Mouse (Mus musculus) brain, embryonic 14.5 days (tissue): ENCODE measurements at regions not wholly inside any gene's neighbourhood (a gene's known extent, or its start where the extent isn't known, plus 50 kb on each side); places are given as distances from the start of the nearest gene placed in this dataset.

Source experiments
- CTCF ChIP-seq: fragments of 200-500 bp; IDR thresholded peaks from 2 replicates; pipeline ENCODE4 v1.5.1; 2012; ENCODE audit warnings: inconsistent platforms, mild to moderate bottlenecking, moderate library complexity, borderline replicate concordance; ENCODE audit not compliant: insufficient read depth, insufficient read length; ENCODE audit errors: extremely low read depth
- POLR2A ChIP-seq: fragments of 200-500 bp; IDR thresholded peaks from 2 replicates; pipeline ENCODE4 v1.6.1; 2012; ENCODE audit warnings: mild to moderate bottlenecking, inconsistent platforms, borderline replicate concordance; ENCODE audit not compliant: poor library complexity, insufficient read depth, insufficient read length, severe bottlenecking; ENCODE audit errors: extremely low read depth

DNA sequence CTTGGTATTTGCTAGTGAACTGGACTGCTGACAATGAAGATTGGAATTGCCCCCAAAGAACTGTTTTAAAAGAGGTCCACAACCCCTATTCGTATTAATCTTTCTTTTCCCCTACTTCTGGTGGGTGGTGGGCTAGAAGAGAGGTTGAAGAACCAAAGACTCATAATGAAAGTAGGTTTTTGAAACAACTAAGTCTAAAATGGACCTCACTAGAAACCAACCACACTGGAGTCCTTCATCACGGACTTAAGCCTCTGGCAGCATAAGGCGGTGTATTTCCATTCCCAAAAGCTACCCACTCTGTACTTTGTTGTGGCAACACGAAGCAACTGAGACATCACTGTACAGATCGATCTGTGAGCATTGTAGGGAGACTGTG is 251.1 kb downstream of the Diras2 start:
- TF ChIP-seq POLR2A (no peak), CTCF (no peak)
